Mouse (Mus musculus) spleen, adult 2 months (tissue): ENCODE data around the gene Rps6kb2.

Source experiments
- CTCF ChIP-seq: fragments of 200-500 bp; IDR thresholded peaks from 2 replicates; pipeline ENCODE4 v1.5.1; 2011; ENCODE audit warnings: mild to moderate bottlenecking, inconsistent platforms; ENCODE audit not compliant: insufficient read depth, insufficient read length, insufficient replicate concordance; ENCODE audit errors: extremely low read depth
- POLR2A ChIP-seq: fragments of 200-500 bp; IDR thresholded peaks from 2 replicates; pipeline ENCODE4 v1.6.1; 2011; ENCODE audit warnings: low read depth, low read length, inconsistent platforms

DNA sequence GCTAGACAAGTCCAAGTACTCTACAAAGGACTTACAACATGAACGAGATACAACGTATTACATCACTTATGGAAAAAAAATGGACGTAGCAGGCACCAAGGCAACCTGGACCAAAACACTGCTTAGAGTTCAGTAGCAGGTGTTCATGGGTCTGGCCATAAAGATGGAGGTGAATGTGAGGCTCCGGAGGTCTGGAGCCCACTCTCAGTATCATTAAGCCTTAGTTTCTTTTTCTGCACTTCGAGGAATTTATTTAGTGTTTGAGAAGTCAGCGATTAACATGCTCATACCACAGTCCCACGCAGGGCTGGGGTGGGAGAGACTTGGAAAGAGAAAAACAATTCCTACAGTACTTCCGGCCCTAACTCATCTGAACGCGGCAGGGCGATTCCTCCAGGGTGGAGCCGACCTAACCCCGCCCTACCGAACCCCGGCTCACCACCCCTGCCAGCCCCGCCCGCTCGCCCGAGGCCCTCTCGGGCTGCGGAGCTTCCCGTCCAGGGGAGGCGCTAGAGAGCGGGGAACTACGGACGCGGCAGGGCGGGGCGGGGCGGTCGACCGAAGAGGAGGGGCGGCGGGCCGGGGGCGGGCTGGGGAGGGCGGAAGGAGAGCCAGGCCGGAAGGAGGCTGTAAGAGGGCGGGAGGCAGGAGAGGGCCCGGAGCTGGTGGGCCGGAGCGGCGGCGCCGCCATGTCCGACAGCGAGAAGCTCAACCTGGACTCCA is 28.5 kb upstream of the Rps6kb2 start, which contains the start of gene Ppp1ca:
- peak; percentile 68; the same call in 1 of the 2 replicates for TF ChIP-seq CTCF
- peak; percentile 92 for TF ChIP-seq POLR2A
